Mouse (Mus musculus): ENCODE data around the gene Zfp654.

Gene Zfp654

DNA sequence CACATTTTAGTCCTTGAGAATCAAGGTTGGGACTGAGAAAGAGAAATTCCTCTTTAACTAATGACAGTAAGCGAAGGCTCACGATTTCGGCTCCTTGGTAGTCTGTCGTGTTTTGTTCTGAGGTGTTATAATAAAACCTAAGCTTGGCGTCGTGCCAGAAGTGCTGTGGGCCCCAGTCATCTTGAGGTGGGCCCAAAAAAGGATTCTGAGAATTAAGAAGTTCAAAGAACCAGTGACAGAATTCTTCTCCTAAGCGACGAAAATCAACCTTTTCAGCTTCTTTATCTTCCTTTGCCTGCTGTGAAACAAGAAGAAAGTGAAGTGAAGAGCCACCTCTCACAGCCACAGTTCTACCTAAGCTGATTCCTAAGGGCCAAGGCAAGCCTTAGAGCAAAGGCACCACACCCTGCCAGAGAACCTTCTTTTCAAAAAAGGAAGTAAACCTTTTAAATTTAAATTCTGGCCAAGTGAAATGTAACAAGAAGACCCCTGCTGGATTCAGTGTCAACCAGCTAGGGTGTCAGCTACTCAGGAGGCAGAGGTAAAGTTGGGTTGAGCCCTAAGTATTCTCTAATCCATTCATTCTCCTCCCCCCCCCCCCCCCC is 84.7 kb downstream of the Zfp654 start:
- DNase-seq (ENCODE audit: low spot score), result no peak

DNA sequence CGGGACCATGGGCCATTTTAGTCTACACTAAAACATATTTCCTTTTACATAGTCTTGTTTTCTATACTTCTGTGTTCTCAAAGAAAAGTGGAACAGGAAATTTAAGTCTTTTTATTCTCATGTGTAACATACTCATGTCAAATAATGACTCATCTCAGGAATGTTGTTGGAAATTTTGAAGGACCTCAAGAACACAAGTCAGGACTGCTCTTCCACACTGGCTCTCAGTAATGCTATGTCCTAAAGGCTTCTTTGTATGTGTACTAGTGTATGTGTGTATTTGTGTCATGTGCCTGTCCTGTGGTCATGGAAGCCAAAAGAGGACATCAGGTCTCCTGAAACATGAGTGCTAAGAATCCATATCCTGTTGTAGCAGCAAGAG is 92.2 kb downstream of the Zfp654 start:
- no peak for DNase-seq (ENCODE audit: low spot score)

DNA sequence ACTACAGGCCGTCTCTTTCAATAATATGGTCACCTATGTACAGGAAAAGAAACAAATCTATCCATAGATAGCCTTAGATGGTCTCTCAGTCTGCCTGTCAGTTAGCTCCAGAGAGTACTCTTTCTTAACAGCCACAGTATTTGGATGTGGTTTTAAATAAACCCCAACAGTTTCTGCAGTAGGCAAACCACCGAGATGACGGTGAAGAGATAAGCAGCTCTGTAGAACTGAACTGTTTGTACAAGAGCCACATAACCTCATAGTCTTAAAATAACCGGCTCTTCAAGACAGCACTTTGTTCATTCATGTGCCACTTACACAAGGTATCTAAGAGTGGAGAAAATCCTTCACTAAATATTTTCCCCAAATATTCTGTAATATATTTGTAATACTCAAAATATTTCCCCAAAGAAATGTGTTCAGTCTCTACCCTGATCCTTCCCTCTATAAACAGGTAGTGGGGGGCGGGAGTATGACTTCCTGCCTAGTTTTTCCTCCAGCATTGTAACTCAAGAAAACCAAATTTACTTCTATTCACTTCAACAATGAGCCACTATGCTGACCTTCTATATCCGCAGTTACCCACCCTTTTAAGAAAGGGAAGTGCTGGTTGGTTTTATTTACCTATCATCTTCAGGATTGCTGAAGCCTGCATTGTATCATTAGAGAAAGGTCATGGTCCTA is 92.7 kb downstream of the Zfp654 start:
- no peak for DNase-seq (ENCODE audit: low spot score)

DNA sequence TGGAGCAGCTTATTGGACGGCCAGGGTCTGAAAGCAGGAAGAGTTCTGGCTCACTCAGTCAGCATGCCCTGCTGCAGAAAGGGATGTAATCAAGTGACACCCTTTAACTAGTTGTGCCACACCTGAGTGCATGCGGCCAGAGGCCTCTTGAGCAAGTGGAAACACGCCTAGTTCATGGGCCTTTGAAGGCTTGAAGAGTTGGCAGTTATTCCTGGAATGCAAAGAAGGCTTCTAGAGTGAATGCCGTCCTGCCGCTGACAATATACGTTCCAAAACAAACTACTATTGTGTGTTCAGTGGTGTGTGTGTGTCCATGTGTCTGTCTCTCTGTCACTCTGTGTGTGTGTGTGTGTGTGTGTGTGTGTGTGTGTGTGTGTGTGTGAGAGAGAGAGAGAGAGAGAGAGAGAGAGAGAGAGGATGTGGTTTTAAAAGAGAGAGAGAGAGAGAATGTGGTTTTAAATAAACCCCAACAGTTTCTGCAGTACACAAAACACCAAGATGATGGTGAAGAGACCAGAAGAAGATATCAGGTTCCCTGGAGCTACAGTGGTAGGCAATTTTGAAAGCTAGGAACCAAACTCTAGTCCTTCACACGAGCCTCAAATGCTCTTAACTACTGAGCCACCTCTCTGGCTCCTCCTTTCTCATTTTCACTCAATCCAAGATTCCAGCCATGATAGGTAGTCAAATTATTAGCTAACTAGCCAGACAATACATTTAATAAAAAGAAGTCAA is 93.6 kb downstream of the Zfp654 start:
- no peak for DNase-seq (ENCODE audit: low spot score)

DNA sequence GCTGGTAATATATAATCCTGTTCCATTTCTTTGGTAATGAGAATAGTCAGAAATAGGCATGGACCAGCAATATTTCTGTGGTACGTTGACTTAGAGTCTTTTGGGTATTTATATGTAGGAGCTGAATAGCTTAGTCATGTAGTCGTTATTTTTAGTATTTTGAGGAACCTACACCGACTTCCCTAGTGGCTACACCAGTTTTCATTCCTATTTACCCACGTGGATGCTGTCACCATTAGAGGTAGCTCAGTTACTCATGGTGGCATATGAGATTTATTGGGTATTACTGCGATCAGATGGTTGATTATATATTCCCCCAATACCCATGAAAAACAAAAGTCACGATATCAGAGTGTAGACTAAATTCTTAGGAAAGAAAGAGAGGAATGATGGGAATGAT is 95.1 kb downstream of the Zfp654 start:
- DNase-seq (ENCODE audit: low spot score), result no peak

DNA sequence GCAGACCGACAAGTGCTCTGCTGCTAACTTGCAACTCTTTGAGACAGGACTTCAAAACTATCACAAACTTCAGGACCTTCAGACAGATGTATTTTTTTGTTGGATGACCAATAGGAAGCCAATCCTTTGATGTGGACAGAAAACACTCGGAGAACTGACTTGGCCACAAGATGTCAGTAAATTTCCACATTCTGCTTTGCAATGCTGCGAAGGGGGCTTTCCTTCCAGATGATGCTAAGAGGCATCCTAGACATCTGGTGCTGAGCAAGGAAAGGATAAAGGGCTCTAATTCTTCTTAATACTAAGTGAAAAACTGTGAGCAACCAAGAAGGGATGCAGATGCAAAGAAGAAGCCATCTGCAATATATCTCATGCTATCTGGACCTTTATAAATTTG is 96.7 kb downstream of the Zfp654 start:
- DNase-seq (ENCODE audit: low spot score), result no peak

DNA sequence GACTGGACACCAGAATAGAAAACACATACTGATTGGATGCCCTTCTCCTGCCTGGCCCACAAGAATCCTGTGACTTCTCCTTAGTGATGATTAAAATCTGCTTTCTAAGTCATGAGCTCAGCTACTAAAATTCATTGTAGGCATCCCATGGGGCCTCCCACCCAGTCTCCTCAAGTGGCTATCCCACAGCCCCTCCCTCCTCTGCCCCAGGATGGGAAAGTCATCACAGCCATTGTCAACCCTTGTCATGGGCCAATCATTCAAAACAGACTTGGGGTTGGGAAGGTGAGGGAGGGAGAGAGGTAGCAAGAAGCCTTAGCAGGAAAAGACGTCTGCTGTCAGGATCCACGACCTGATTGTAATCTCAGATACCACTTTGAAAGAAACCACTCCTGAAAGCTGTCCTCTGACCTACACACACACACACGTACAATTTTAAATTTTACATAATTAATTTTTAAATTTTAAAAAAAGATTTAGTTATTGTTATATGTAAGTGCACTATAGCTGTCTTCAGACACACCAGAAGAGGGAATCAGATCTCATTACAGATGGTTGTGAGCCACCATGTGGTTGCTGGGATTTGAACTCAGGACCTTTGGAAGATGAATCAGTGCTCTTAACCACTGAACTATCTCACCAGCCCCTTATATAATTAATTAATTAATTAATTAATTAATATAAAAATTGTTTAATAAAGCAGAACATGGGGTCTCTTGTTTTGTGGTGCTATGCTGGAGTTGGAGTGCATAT is 97.3 kb downstream of the Zfp654 start:
- no peak for DNase-seq (ENCODE audit: low spot score)

DNA sequence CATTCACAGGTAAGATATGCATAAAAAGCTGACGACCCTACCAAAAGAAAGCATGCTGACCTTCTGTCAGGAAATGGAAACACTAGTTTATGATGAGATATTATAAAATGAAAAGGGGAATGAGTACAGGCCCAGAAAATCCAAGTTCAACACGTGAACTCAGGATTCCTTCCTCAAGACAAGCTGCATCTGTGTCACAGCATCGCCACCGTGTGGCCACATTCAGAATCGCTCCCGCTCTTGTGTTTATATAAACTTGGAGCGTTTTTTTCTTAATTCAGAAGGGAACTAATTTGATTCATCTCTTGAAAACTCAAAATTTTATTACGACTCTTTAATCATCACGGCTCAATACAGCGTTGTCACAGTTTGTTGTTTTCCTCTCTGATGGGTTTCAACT is 103.2 kb downstream of the Zfp654 start:
- DNase-seq (ENCODE audit: low spot score), result no peak

DNA sequence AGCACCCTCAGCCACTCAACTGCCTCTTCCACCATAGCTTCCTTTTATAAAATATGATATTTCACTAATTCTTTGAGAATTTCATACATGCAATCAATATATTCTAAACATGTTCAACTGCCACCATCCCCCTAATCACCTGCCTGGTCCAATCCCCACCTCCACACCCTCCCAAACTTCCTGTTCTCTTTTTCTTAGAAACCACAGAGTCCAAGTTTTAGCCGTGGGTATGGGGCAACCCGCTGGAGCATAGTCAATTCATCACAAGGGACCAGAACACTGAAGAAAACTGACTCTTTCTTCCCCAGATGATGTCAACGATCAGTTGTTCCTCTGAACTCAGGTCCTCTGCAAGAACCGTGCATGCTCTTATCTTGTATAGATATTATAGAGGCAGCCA is 106.4 kb downstream of the Zfp654 start:
- no peak for DNase-seq (ENCODE audit: low spot score)

DNA sequence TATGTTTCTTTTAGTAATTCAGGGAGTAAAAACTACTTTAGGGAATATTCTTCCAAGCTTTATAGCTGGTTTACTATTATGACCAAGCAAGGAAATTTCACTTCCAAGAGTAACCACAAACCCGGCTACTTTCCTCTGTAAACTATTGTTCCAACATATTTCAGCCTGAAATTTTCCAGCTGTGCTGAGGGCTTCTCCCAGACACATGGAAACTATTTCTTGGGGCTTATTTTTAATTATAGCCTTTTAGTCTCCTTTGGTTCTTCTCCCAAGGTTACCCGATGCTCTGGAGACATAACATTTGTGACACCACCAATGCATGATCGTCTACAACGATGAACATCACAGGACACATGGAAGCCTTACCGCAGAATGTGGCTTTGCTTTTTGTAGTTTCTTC is 114.2 kb downstream of the Zfp654 start:
- no peak for DNase-seq (ENCODE audit: low spot score)
